Mouse (Mus musculus) ES-E14 (cell line): ENCODE data around the gene Abcg3. TPM values are rescaled to one million over a fixed set of nuclear protein-coding genes. Genes with fewer than 3 reads are reported as not detected.
"Not testable (repeated sequence)": the region's sequence is repeated elsewhere in the genome, so short reads cannot be mapped to it uniquely, and the experiment has no call there.

Source experiments
- DNase-seq: peaks from one replicate; pipeline ENCODE4 v3.0.0-alpha.2; 2013; ENCODE audit warnings: low read depth, low spot score
- H3K27ac ChIP-seq: 2 replicates; pipeline ENCODE4 v1.5.1; 2012; ENCODE audit warnings: low read depth, mild to moderate bottlenecking, low read length, moderate library complexity, mixed read lengths; ENCODE audit not compliant: poor library complexity, insufficient read depth, severe bottlenecking
- H3K36me3 ChIP-seq: 2 replicates; pipeline ENCODE4 v1.6.1; 2012; ENCODE audit warnings: mild to moderate bottlenecking, low read length, moderate library complexity, mixed read lengths; ENCODE audit not compliant: control insufficient read depth, poor library complexity, insufficient read depth, severe bottlenecking
- H3K4me1 ChIP-seq, 2 experiments: fragments of 150-350 bp in 1 of 2; sonication (generic) in 1 of 2; 2 replicates each; pipeline ENCODE4 v1.6.1; 2012; ENCODE audit warnings: low read length in 2 of 2, mild to moderate bottlenecking in 1 of 2, mixed read lengths in 1 of 2; ENCODE audit not compliant: control insufficient read depth in 2 of 2, insufficient read depth in 2 of 2, poor library complexity in 1 of 2
- H3K4me3 ChIP-seq, 2 experiments: fragments of 150-350 bp in 1 of 2; sonication (generic) in 1 of 2; 2 replicates each; pipeline ENCODE4 v1.5.1; 2012; ENCODE audit warnings: low read length in 2 of 2, low read depth in 1 of 2, mild to moderate bottlenecking in 1 of 2, mixed read lengths in 1 of 2; ENCODE audit not compliant: insufficient read depth in 1 of 2, poor library complexity in 1 of 2, severe bottlenecking in 1 of 2
- H3K9ac ChIP-seq: 2 replicates; pipeline ENCODE4 v1.6.1; 2012; ENCODE audit warnings: low read depth, mild to moderate bottlenecking, low read length, mixed read lengths; ENCODE audit not compliant: poor library complexity, insufficient read depth, severe bottlenecking
- H3K9me3 ChIP-seq: fragments of 150-350 bp; sonication (generic); 2 replicates; pipeline ENCODE4 v1.6.1; 2012; ENCODE audit warnings: low read depth, mild to moderate bottlenecking, low read length; ENCODE audit not compliant: control insufficient read depth, insufficient read depth
- CHD2 ChIP-seq: IDR thresholded peaks from 2 replicates; pipeline ENCODE4 v1.6.1; 2014; ENCODE audit warnings: mild to moderate bottlenecking, low read depth, low read length, inconsistent platforms
- HCFC1 ChIP-seq: IDR thresholded peaks from 2 replicates; pipeline ENCODE4 v1.6.1; 2012; ENCODE audit warnings: low read length, inconsistent platforms, borderline replicate concordance; ENCODE audit not compliant: insufficient read depth
- MAFK ChIP-seq: IDR thresholded peaks from 2 replicates; pipeline ENCODE4 v1.6.1; 2014; ENCODE audit warnings: mild to moderate bottlenecking, low read depth, low read length, inconsistent platforms; ENCODE audit not compliant: insufficient read depth
- ZC3H11A ChIP-seq: IDR thresholded peaks from 2 replicates; pipeline ENCODE4 v1.6.1; 2012; ENCODE audit warnings: low read depth, mild to moderate bottlenecking, inconsistent platforms, low read length, borderline replicate concordance
- ZNF384 ChIP-seq: IDR thresholded peaks from 2 replicates; pipeline ENCODE4 v1.6.1; 2012; ENCODE audit warnings: low read depth, low read length, inconsistent platforms
- in situ Hi-C, 2 experiments: fragments of 600-800 bp; cut with MboI; formaldehyde crosslinking; loops; one replicate each; pipeline ENCODE4 v1.15.1; 2025; ENCODE audit warnings: low sequenced_read_pairs in 2 of 2, inconsistent platforms in 1 of 2; ENCODE audit not compliant: unreplicated experiment in 2 of 2
- total RNA-seq: library from RNA; depleted of rRNA; stranded (reverse); fragments of 300-350 nt; gene quantifications from 2 replicates; pipeline ENCODE4 v1.2.3, GENCODE M21; 2012; rRNA removed

The Abcg3 gene
- total RNA-seq, 1 experiment = 0.89 TPM

- no peaks in the 10 kb centered on the region for H3K36me3 ChIP-seq
- DNase-seq = no peak
- H3K27ac ChIP-seq = no peak overlapping the region
- H3K4me3 ChIP-seq = no peak overlapping the region
- no peaks in the 10 kb centered on the region for H3K4me1 ChIP-seq
- H3K9me3 ChIP-seq = no peaks in the 10 kb centered on the region
- H3K9ac ChIP-seq = no peak overlapping the region
- TF ChIP-seq ZC3H11A (no peak), CHD2 (no peak), MAFK (no peak), HCFC1 (no peak), ZNF384 (no peak)
- in situ Hi-C loops = no loop called here
Measured at GRCm38 (mm10) chr5:104946951-104947350, 35.6 kb downstream of the Abcg3 start.

- Histone ChIP-seq H3K4me1 (no peaks in the 10 kb centered on the region), H3K4me3 (peak overlapping the region in 1 of 2 experiments; percentile 46; a peak in 1 of 4 replicates), H3K9ac (no peak overlapping the region; the same call in 1 of the 2 replicates), H3K36me3 (no peaks in the 10 kb centered on the region), H3K9me3 (no peaks in the 10 kb centered on the region), H3K27ac (no peak overlapping the region)
- TF ChIP-seq CHD2 = no peak
- no peak for TF ChIP-seq HCFC1
- TF ChIP-seq ZC3H11A = no peak
- no peak for TF ChIP-seq ZNF384
- no peak for TF ChIP-seq MAFK
- in situ Hi-C loops = no loop called here
- peak; percentile 3 for DNase-seq
Measured at GRCm38 (mm10) chr5:104934148-104934547, 48.4 kb downstream of the Abcg3 start.

DNA sequence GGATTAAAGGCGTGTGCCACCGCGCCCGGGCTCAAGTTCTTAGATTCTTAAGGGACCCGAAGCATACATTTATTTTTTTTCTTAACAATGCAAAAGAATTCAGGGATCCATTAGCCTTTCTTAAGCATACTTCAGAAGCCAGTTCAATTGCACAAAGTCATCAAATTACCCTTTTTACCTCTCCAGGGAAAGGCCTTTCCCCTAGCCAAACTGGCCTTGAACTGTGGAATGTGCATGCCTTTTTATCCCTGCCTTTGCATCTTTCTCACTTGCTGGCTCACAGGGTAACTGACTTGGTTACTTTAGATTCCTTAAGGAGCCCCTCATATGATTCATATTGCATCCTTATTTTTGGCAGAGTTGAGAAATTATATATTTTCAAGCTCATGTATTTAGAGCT is 76.0 kb downstream of the Abcg3 start:
- H3K9ac ChIP-seq, H3K27ac ChIP-seq, H3K4me3 ChIP-seq, in situ Hi-C loops, H3K9me3 ChIP-seq, H3K4me1 ChIP-seq, H3K36me3 ChIP-seq: not testable (repeated sequence)
- DNase-seq = peak; percentile 25

Other genes with a start within 250 kb of the Abcg3 start
- gene Zfp951, start 122.6 kb downstream of the Abcg3 start, total RNA-seq = 10.4 and 23.5 TPM in 2 replicates
- gene Gbp9, start 156.8 kb upstream of the Abcg3 start, total RNA-seq = 0.79 and 1.5 TPM in 2 replicates
- gene Gbp8, start 156.8 kb upstream of the Abcg3 start, total RNA-seq = 0.16 and 0.22 TPM in 2 replicates
- gene Gbp4, start 156.9 kb upstream of the Abcg3 start, total RNA-seq = 1.5 and 1.9 TPM in 2 replicates